Mouse (Mus musculus) forebrain, embryonic 10.5 days (tissue): ENCODE results near the gene Gc. TPM values are rescaled to one million over a fixed set of nuclear protein-coding genes. Genes with fewer than 3 reads are reported as not detected.

Source experiments
- DNase-seq: peaks from one replicate; pipeline ENCODE4 v3.0.0-alpha.2; 2017; ENCODE audit warnings: low spot score; ENCODE audit errors: extremely low spot score
- H3K27ac ChIP-seq: fragments of 300-500 bp; sonication (generic); 2 replicates; pipeline ENCODE4 v1.5.1; 2016; ENCODE audit warnings: mild to moderate bottlenecking
- H3K27me3 ChIP-seq: fragments of 300-500 bp; sonication (generic); 2 replicates; pipeline ENCODE4 v1.6.1; 2016; ENCODE audit warnings: mild to moderate bottlenecking; ENCODE audit not compliant: poor library complexity, severe bottlenecking
- H3K36me3 ChIP-seq: fragments of 300-500 bp; sonication (generic); replicated peaks from 2 replicates; pipeline ENCODE4 v1.6.1; 2016; ENCODE audit warnings: mild to moderate bottlenecking, moderate library complexity
- H3K4me1 ChIP-seq: fragments of 300-500 bp; sonication (generic); 2 replicates; pipeline ENCODE4 v1.6.1; 2016
- H3K4me3 ChIP-seq: fragments of 300-500 bp; sonication (generic); 2 replicates; pipeline ENCODE4 v1.5.1; 2016; ENCODE audit warnings: mild to moderate bottlenecking, moderate library complexity
- H3K9me3 ChIP-seq: fragments of 300-500 bp; sonication (generic); 2 replicates; pipeline ENCODE4 v1.6.1; 2016; ENCODE audit warnings: mild to moderate bottlenecking, moderate library complexity
- WGBS: fragments of 180-500 bp; shearing (Covaris S2); methylation state at CpG from one replicate; pipeline ENCODE4 v1.1.7; 2016; 5-methylcytosine and 5-hydroxymethylcytosine counted together
- polyA plus RNA-seq: library from polyadenylated mRNA; unstranded; fragments of >200 nt; fragmentation: Nextera tagmentation; extraction: Ambion mirVana; gene quantifications from 2 replicates; pipeline ENCODE4 v1.2.1, GENCODE M21; 2016

Gc gene
- not detected in 2 replicates for polyA plus RNA-seq

DNA sequence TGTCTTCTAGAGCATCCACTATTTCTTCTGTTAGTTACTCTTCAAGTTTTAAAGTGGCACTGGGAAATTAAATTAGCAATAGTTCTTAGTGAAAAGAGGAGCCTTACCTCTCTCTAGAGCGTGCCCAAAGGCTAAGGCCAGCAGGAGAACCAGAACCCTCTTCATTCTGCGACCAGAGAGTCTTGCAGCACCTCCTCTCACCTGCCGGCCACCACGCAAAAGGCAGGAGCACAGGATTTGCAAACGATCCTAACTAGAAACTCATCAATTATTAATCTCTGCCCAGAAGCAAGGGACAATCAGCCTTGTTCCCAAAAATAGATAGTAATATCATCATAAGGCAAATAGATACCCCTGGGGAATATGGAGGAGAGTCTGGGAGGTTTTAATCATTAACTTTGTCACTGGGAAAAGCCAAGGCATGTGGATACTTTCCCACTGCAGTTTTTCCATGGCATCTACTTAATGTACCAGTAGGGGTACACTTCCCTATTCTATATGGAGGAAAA, at the start of gene Gc:
Gene Gc (minus strand): TSS at position 345 of the 509 bp plus-strand sequence.
- Histone ChIP-seq H3K4me1 (no peaks in the 10 kb centered on the region), H3K27ac (no peak within 1 kb of the TSS), H3K9me3 (no peaks in the 10 kb centered on the region), H3K27me3 (no peaks in the 10 kb centered on the region), H3K4me3 (no peak within 1 kb of the TSS), H3K36me3 (no peaks in the 10 kb centered on the region)
- 77% methylated on average over 5 of the region's 5 CpGs for WGBS
- no peak for DNase-seq

DNA sequence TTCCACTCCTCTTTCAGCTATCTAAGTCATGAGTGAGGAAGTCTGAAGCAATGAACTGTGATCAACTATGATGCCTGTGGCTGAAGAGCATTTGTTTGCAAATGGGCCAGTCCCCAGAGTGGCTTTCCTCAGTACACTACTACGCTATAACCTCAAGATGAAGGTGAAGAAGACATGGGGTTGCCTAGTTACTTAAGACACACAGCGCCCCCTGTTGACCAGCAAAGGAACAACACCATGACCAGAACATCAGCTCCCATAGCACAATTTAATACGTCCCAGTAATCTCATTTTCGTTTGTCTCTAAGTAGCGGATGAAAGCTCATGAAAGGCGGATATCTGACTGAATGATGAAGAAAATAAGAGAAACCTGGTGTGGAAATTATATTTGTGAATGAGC, 42.5 kb upstream of the Gc start:
- DNase-seq: no peak
- no peak overlapping the region for H3K27ac ChIP-seq
- H3K4me1 ChIP-seq: no peaks in the 10 kb centered on the region
- WGBS: 62% methylated on average over 6 of the region's 6 CpGs
- H3K9me3 ChIP-seq: no peaks in the 10 kb centered on the region
- no peaks in the 10 kb centered on the region for H3K36me3 ChIP-seq
- no peaks in the 10 kb centered on the region for H3K27me3 ChIP-seq
- H3K4me3 ChIP-seq: no peak overlapping the region

- Histone ChIP-seq H3K4me1 (no peaks in the 10 kb centered on the region), H3K27ac (no peak overlapping the region), H3K4me3 (no peak overlapping the region), H3K27me3 (no peaks in the 10 kb centered on the region), H3K36me3 (no peaks in the 10 kb centered on the region), H3K9me3 (no peaks in the 10 kb centered on the region)
- DNase-seq: no peak
- 86% methylated on average over 1 of the region's 1 CpGs for WGBS
These were observed 34.9 kb upstream of the Gc start for GRCm38 (mm10) chr5:89492560-89492959.

DNA sequence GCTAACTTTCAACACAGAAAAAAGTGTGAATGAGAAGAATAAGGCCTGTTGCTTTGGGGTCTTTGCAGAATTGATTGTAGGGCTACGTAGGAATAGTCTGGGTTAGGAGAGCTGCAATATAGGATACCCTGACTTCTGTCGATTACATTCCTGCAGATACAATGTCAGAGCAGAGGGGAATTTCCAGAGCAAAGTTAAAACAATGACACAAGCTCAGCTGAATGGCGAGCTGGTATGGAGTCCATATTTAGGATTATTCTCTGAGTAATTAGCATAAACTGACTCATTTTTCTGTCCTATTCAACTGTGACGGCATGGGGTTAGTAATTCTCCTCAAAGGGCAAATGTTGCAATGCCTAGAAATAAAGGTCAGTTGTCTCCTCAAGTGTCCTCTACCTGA, 12.8 kb upstream of the Gc start:
- Histone ChIP-seq H3K4me1 (no peaks in the 10 kb centered on the region), H3K9me3 (no peaks in the 10 kb centered on the region), H3K27me3 (no peaks in the 10 kb centered on the region), H3K27ac (no peak overlapping the region), H3K36me3 (no peaks in the 10 kb centered on the region), H3K4me3 (no peak overlapping the region)
- WGBS: 81% methylated on average over 4 of the region's 4 CpGs
- DNase-seq: no peak

GRCm38 (mm10) chr5:89467886-89468285, 10.2 kb upstream of the Gc start:
- Histone ChIP-seq H3K4me1 (no peaks in the 10 kb centered on the region), H3K9me3 (no peaks in the 10 kb centered on the region), H3K36me3 (no peaks in the 10 kb centered on the region), H3K27ac (no peak overlapping the region), H3K4me3 (no peak overlapping the region), H3K27me3 (no peaks in the 10 kb centered on the region)
- no peak for DNase-seq
- WGBS: 84% methylated on average over 2 of the region's 2 CpGs

DNA sequence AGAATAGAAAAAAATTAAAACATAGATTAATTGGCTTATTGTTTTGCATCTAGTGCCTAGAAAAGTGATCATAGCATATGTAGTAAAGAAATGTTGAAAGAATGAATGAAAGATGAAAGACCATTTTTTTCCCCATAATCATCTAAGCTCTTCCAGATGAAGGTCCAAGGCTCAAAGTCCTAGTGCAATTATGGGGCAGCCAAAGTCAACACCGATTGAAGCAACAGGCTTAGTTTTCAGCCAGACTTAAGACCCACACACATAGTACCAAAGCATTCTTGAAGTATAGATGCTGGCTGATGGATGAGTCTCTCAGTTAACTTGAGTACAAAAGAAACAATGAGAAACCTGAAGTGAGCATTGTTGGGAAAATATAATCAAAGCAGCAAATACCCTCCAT, 9.3 kb upstream of the Gc start:
- Histone ChIP-seq H3K9me3 (no peaks in the 10 kb centered on the region), H3K4me3 (no peak overlapping the region), H3K36me3 (no peaks in the 10 kb centered on the region), H3K27me3 (no peaks in the 10 kb centered on the region), H3K4me1 (no peaks in the 10 kb centered on the region), H3K27ac (no peak overlapping the region)
- DNase-seq: no peak
- WGBS: 86% methylated on average over 1 of the region's 1 CpGs

- H3K36me3 ChIP-seq: no peaks in the 10 kb centered on the region
- no peak overlapping the region for H3K4me3 ChIP-seq
- no peak for DNase-seq
- H3K27ac ChIP-seq: no peak overlapping the region
- H3K4me1 ChIP-seq: no peaks in the 10 kb centered on the region
- no peaks in the 10 kb centered on the region for H3K9me3 ChIP-seq
- H3K27me3 ChIP-seq: no peaks in the 10 kb centered on the region
These were observed 8.6 kb upstream of the Gc start for GRCm38 (mm10) chr5:89466275-89466674.

DNA sequence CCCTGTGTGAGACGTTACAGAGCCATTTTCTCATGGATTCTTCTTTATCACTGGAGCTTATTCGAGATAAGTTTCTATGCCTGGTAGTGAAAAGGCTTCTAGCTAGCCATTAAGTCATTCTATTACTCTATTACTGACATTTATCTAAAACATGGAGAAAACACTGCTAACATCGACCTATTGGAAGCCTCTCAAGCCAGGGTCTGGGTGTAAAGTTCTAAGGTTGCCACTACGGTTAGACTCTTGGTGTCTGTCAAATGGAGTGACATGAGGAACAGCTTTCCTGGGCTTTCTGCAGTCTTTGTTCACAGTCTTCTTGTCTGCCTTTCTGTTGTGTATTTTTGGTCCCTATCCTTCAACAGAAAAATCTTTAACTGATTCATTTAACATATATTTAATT, 4.1 kb upstream of the Gc start:
- no peak for DNase-seq
- Histone ChIP-seq H3K4me3 (no peak overlapping the region), H3K27me3 (no peaks in the 10 kb centered on the region), H3K9me3 (no peaks in the 10 kb centered on the region), H3K4me1 (no peaks in the 10 kb centered on the region), H3K36me3 (no peaks in the 10 kb centered on the region), H3K27ac (no peak overlapping the region)
- WGBS: 86% methylated on average over 4 of the region's 4 CpGs

DNA sequence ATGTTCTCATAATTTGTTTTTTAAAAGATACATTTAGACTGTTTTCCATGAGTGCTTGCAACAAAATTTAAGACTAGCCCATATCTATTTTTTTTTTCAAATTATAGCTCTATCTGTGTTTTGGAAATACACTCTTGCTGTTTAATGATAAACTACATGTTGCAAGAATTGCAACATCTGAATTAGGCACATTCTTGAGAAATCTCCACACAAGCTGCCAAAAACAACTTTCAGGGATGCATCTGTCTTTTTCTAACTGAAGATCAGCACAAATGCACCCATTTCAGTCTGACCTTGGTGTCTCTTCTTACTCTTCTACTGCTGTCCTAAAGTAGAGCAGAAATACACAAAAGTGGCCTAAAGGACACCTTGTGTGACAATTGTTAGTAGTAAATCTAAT, 1.9 kb upstream of the Gc start:
- H3K27ac ChIP-seq: no peak overlapping the region

GRCm38 (mm10) chr5:89458987-89459386, 1.3 kb upstream of the Gc start:
- Histone ChIP-seq H3K9me3 (no peaks in the 10 kb centered on the region), H3K36me3 (no peaks in the 10 kb centered on the region), H3K4me3 (no peak overlapping the region), H3K27ac (no peak overlapping the region), H3K4me1 (no peaks in the 10 kb centered on the region), H3K27me3 (no peaks in the 10 kb centered on the region)
- DNase-seq: no peak
- WGBS: 82% methylated on average over 2 of the region's 2 CpGs

More for the DNA sequence above, 1.9 kb upstream of the Gc start:
- Histone ChIP-seq H3K27me3 (no peaks in the 10 kb centered on the region), H3K4me1 (no peaks in the 10 kb centered on the region), H3K36me3 (no peaks in the 10 kb centered on the region), H3K4me3 (no peak overlapping the region), H3K9me3 (no peaks in the 10 kb centered on the region)
- DNase-seq: no peak

DNA sequence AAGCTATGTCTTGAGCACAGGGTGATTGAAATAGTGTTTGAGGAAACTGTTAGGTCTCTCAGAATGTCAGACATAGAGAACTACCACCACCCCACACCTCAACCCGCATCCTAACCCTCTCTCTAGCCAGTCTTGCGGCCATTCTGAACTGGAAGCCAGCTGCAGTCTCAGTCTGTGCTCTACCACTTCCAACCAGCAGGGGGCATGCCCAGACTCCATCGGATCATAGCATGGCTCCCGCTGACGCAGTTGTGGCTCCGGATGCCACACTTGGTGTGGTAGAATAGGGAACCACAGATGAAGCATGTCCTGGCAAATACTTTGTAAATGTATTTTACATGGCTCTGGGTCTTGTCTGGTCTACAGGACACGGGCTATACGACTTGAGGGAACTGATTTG, 2.2 kb downstream of the Gc start:
- WGBS: 48% methylated on average over 8 of the region's 8 CpGs
- Histone ChIP-seq H3K4me3 (no peak overlapping the region), H3K36me3 (no peaks in the 10 kb centered on the region)

GRCm38 (mm10) chr5:89450798-89451197, 6.9 kb downstream of the Gc start:
- H3K36me3 ChIP-seq: no peaks in the 10 kb centered on the region
- no peaks in the 10 kb centered on the region for H3K4me1 ChIP-seq
- no peak overlapping the region for H3K4me3 ChIP-seq
- H3K27ac ChIP-seq: no peak overlapping the region
- H3K27me3 ChIP-seq: no peaks in the 10 kb centered on the region
- H3K9me3 ChIP-seq: no peaks in the 10 kb centered on the region
- DNase-seq: no peak

More for the DNA sequence above, 2.2 kb downstream of the Gc start:
- DNase-seq: peak; percentile 59
- Histone ChIP-seq H3K27ac (no peak overlapping the region), H3K27me3 (no peaks in the 10 kb centered on the region), H3K4me1 (no peaks in the 10 kb centered on the region), H3K9me3 (no peaks in the 10 kb centered on the region)

DNA sequence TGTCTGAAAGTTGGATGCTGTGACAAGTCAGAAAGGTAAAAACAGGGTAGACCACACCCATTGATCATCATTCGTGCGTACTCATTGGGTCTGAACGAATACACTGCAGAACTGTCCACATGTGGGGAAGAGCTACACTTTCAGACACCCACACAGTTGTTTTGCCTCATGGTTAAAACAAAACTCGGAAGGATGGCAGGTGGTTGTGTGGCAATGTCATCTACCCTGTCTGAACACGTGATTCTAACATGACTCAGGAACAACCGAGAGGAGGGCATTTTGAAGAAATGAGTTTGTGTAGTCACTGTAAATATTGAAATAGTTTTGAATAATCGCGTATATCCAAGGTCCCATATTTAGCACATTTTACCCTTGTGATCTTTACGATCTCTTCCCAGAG, 8.4 kb downstream of the Gc start:
- DNase-seq: no peak
- WGBS: 94% methylated on average over 9 of the region's 9 CpGs

GRCm38 (mm10) chr5:89447978-89448377, 9.7 kb downstream of the Gc start:
- DNase-seq: no peak
- Histone ChIP-seq H3K4me1 (no peaks in the 10 kb centered on the region), H3K4me3 (no peak overlapping the region), H3K27ac (no peak overlapping the region), H3K27me3 (no peaks in the 10 kb centered on the region), H3K36me3 (no peaks in the 10 kb centered on the region), H3K9me3 (no peaks in the 10 kb centered on the region)
- 78% methylated on average over 7 of the region's 7 CpGs for WGBS

More for the DNA sequence above, 8.4 kb downstream of the Gc start:
- no peak overlapping the region for H3K4me3 ChIP-seq
- H3K9me3 ChIP-seq: no peaks in the 10 kb centered on the region
- no peaks in the 10 kb centered on the region for H3K27me3 ChIP-seq
- H3K27ac ChIP-seq: no peak overlapping the region
- H3K36me3 ChIP-seq: no peaks in the 10 kb centered on the region
- H3K4me1 ChIP-seq: no peaks in the 10 kb centered on the region
